Mouse (Mus musculus) liver, adult 2 months (tissue): ENCODE data around the gene Bcl11b.

ENCODE experiments used
- CTCF ChIP-seq: fragments of 200-500 bp; IDR thresholded peaks from 2 replicates; pipeline ENCODE4 v1.5.1; 2011; ENCODE audit warnings: low read depth, low read length, control low read depth
- POLR2A ChIP-seq: fragments of 200-500 bp; IDR thresholded peaks from 2 replicates; pipeline ENCODE4 v1.6.1; 2011; ENCODE audit warnings: low read length, control low read depth; ENCODE audit not compliant: insufficient read depth; ENCODE audit errors: extremely low read depth

DNA sequence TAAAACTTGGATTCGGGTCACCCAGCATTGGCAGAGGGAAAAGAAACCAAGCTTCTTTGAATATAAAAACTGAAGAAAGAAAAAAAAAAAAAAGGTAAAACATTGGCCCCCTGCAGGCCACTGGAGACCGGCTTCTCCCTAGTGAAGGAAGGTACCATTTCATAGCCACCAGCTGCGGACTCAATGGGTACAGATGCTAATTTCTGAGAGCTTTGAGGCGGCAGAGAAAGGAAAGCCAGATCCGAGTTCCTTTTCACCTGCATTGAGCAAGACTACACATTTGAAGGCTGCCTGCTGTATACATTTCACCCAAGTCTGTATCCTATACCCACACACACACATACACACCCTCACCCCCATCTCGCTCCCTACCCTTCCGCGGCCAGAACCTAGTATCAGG, 26.3 kb downstream of the Bcl11b start:
- no peak for TF ChIP-seq POLR2A
- no peak for TF ChIP-seq CTCF
